Mouse (Mus musculus) spleen, adult 2 months (tissue): ENCODE measurements around the gene Mycl.

Experiments
- CTCF ChIP-seq: fragments of 200-500 bp; IDR thresholded peaks from 2 replicates; pipeline ENCODE4 v1.5.1; 2011; ENCODE audit warnings: mild to moderate bottlenecking, inconsistent platforms; ENCODE audit not compliant: insufficient read depth, insufficient read length, insufficient replicate concordance; ENCODE audit errors: extremely low read depth
- POLR2A ChIP-seq: fragments of 200-500 bp; IDR thresholded peaks from 2 replicates; pipeline ENCODE4 v1.6.1; 2011; ENCODE audit warnings: low read depth, low read length, inconsistent platforms

DNA sequence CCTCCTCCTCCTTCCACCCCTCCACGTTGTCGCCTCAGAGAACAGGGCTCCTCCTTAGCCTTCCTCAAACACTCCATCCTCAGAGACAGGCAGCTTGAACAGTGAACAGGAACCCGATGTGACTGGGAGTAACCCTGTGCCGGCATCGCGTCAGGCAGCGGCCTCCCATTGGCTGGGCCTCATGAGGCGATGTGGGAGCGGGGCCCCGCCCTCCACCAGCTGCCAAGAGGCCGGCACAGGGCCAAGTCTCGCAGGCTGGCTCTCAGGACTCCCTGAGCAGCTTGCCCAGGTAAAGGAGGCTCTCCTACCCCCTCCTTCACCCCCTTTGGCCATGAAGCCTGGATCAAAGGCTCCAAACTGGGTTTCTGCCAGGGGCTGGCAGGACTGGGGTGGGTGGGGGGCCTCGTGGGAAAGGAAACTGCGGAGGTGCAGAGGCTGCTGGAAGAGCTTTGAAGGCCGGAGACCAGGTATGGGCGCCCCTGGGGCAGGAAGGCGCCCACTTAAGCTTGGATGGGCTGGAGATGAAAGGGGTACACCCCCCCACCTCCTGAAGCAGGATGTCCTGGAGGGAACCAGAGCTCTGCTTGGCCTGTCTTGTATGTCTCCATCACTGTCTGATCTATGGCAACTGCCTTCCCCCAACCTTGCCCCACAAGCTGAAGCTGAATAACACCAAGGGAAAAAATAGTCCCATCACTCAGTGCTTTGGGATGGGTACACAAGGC, 39.9 kb upstream of the Mycl start:
- TF ChIP-seq POLR2A = no peak; the same call in 1 of the 2 replicates
- TF ChIP-seq CTCF = no peak
